Mouse (Mus musculus): ENCODE measurements at regions not wholly inside any gene's neighbourhood (a gene's known extent, or its start where the extent isn't known, plus 50 kb on each side); places are given as distances from the start of the nearest gene placed in this dataset.

GRCm38 (mm10) chr3:53792541-53792940 lies 52.3 kb upstream of the Gm10985 start:
- no peaks in the 10 kb centered on the region for H3K9me3 ChIP-seq (ENCODE audit: control insufficient read depth, low read length)
- no peak overlapping the region for H3K27ac ChIP-seq
- H3K9ac ChIP-seq, result no peak overlapping the region
- 94% methylated on average over 1 of the region's 1 CpGs for WGBS
- H3K36me3 ChIP-seq (replicated peaks; ENCODE audit: control insufficient read depth, insufficient read depth), result no peaks in the 10 kb centered on the region
- no peak for ATAC-seq (ENCODE audit: low FRiP score)
- no peaks in the 10 kb centered on the region for H3K4me1 ChIP-seq (replicated peaks; ENCODE audit: control insufficient read depth, insufficient read depth, low read length)
- H3K4me2 ChIP-seq (replicated peaks), result no peak overlapping the region
- no peaks in the 10 kb centered on the region for H3K27me3 ChIP-seq (ENCODE audit: control insufficient read depth, insufficient read depth, low read length)
- H3K4me3 ChIP-seq (replicated peaks; ENCODE audit: low read length), result no peak overlapping the region
- DNase-seq (ENCODE audit: low spot score), result no peak

DNA sequence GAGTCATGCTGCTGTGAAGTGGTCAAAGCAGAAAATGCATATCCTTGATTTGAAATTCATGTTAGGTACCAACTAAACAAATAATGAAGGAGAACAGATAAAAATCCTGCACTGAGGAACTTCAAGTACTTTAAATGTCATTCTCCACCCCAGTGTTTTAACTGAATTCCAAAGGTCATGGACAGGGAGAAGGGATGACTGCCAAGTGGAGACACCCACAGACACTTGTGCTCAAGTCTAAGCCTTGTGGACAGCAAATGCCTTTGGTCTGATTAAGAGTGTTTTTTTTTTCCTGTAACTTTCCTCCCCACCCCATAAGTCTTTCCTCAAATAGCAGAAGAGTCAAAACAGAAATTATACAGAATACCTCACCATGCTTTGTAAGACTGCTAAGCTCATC lies 55.2 kb upstream of the Gm10985 start:
- H3K9ac ChIP-seq, result no peak overlapping the region
- DNase-seq (ENCODE audit: low spot score), result no peak

DNA sequence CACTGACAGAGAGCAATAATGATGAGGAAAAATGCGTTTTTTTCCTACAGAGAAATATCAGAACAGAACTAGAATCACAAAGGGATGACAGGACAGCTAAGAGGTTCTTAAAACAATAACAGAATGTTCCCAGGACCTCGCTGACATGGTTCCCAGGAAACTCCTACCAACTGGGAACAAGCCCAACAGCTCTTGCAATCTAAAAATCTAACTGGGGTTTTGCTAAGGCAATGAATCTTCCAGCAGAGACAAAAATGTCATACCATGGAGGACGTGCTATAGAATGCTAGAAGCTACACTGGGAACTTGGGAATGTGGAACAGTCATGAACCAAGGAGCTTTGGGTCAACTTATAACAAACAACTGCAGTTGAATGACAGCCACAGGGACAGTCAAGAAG lies 59.7 kb upstream of the Gm10985 start:
- Histone ChIP-seq H3K27me3 (ENCODE audit: control insufficient read depth, insufficient read depth, low read length) (no peaks in the 10 kb centered on the region), H3K4me2 (replicated peaks) (no peak overlapping the region), H3K9ac (no peak overlapping the region), H3K27ac (no peak overlapping the region), H3K9me3 (ENCODE audit: control insufficient read depth, low read length) (no peaks in the 10 kb centered on the region), H3K4me3 (replicated peaks; ENCODE audit: low read length) (no peak overlapping the region), H3K36me3 (replicated peaks; ENCODE audit: control insufficient read depth, insufficient read depth) (no peaks in the 10 kb centered on the region), H3K4me1 (replicated peaks; ENCODE audit: control insufficient read depth, insufficient read depth, low read length) (no peaks in the 10 kb centered on the region)
- ATAC-seq (ENCODE audit: low FRiP score), result no peak
- no peak for DNase-seq (ENCODE audit: low spot score)
- WGBS, result 69% methylated on average over 3 of the region's 3 CpGs

More for the DNA sequence above, 55.2 kb upstream of the Gm10985 start:
- Histone ChIP-seq H3K4me1 (replicated peaks; ENCODE audit: control insufficient read depth, insufficient read depth, low read length) (no peaks in the 10 kb centered on the region), H3K9me3 (ENCODE audit: control insufficient read depth, low read length) (no peaks in the 10 kb centered on the region), H3K27ac (no peak overlapping the region), H3K4me3 (replicated peaks; ENCODE audit: low read length) (no peak overlapping the region), H3K36me3 (replicated peaks; ENCODE audit: control insufficient read depth, insufficient read depth) (no peaks in the 10 kb centered on the region), H3K4me2 (replicated peaks) (no peak overlapping the region), H3K27me3 (ENCODE audit: control insufficient read depth, insufficient read depth, low read length) (no peaks in the 10 kb centered on the region)
- no peak for ATAC-seq (ENCODE audit: low FRiP score)

DNA sequence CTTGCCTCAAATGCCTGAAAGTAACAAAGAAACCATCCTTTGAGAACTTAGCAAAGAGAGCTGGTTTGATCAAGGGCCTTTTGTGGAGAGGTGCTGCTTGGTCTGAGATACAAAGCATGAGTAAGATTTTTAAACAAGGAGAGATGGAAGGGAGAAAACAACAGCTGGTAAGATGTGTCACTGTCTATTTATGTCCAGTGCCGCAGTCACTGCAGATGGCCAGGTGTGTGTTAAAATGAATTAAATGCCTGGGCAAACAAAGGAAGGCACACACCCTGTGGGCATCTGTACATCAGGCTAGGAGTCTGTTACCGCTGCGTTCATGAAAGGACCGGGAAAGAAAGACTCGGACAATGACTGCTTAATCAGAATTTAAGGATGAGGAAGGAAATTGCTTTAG lies 68.2 kb upstream of the Gm10985 start:
- H3K4me3 ChIP-seq (replicated peaks; ENCODE audit: low read length), result no peak overlapping the region
- WGBS, result 68% methylated on average over 5 of the region's 5 CpGs
- no peaks in the 10 kb centered on the region for H3K4me1 ChIP-seq (replicated peaks; ENCODE audit: control insufficient read depth, insufficient read depth, low read length)
- H3K27ac ChIP-seq, result no peak overlapping the region
- no peaks in the 10 kb centered on the region for H3K9me3 ChIP-seq (ENCODE audit: control insufficient read depth, low read length)
- H3K9ac ChIP-seq, result no peak overlapping the region
- no peak overlapping the region for H3K4me2 ChIP-seq (replicated peaks)
- DNase-seq (ENCODE audit: low spot score) (no peak), ATAC-seq (ENCODE audit: low FRiP score) (no peak)
- no peaks in the 10 kb centered on the region for H3K27me3 ChIP-seq (ENCODE audit: control insufficient read depth, insufficient read depth, low read length)
- H3K36me3 ChIP-seq (replicated peaks; ENCODE audit: control insufficient read depth, insufficient read depth), result no peaks in the 10 kb centered on the region

- Histone ChIP-seq H3K4me1 (replicated peaks; ENCODE audit: control insufficient read depth, insufficient read depth, low read length) (no peaks in the 10 kb centered on the region), H3K27me3 (ENCODE audit: control insufficient read depth, insufficient read depth, low read length) (no peaks in the 10 kb centered on the region), H3K9ac (no peak overlapping the region), H3K4me3 (replicated peaks; ENCODE audit: low read length) (no peak overlapping the region), H3K27ac (no peak overlapping the region), H3K9me3 (ENCODE audit: control insufficient read depth, low read length) (no peaks in the 10 kb centered on the region), H3K4me2 (replicated peaks) (no peak overlapping the region), H3K36me3 (replicated peaks; ENCODE audit: control insufficient read depth, insufficient read depth) (no peaks in the 10 kb centered on the region)
- no peak for DNase-seq (ENCODE audit: low spot score)
- ATAC-seq (ENCODE audit: low FRiP score), result no peak
These were observed 77.3 kb upstream of the Gm10985 start for GRCm38 (mm10) chr3:53767601-53768000.

DNA sequence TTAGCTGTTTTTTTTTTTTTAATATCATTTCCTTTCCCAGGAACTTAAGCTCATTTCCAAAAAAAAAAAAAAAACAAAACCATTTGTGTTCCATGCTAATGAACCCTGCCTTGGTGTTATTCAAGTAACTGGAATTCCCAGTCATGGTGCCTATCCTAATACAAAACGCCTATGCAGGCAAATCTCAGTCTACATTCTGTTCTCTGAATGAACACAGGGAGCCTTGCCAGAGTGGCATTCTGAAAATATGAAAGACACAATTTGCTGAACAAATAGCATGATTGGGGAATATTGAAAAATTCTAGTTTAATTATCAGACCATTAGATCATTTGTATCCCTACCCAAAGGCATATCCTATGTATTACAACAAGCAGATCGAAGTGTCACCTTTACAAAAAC lies 80.9 kb upstream of the Gm10985 start:
- Histone ChIP-seq H3K4me1 (replicated peaks; ENCODE audit: control insufficient read depth, insufficient read depth, low read length) (peaks cover 7% of the 10 kb centered on the region; the same call in 1 of the 2 replicates), H3K9ac (no peak overlapping the region), H3K9me3 (ENCODE audit: control insufficient read depth, low read length) (no peaks in the 10 kb centered on the region), H3K4me2 (replicated peaks) (no peak overlapping the region), H3K4me3 (replicated peaks; ENCODE audit: low read length) (no peak overlapping the region), H3K27me3 (ENCODE audit: control insufficient read depth, insufficient read depth, low read length) (no peaks in the 10 kb centered on the region), H3K36me3 (replicated peaks; ENCODE audit: control insufficient read depth, insufficient read depth) (no peaks in the 10 kb centered on the region), H3K27ac (no peak overlapping the region)
- DNase-seq (ENCODE audit: low spot score), result no peak
- 89% methylated on average over 2 of the region's 2 CpGs for WGBS
- ATAC-seq (ENCODE audit: low FRiP score), result no peak

DNA sequence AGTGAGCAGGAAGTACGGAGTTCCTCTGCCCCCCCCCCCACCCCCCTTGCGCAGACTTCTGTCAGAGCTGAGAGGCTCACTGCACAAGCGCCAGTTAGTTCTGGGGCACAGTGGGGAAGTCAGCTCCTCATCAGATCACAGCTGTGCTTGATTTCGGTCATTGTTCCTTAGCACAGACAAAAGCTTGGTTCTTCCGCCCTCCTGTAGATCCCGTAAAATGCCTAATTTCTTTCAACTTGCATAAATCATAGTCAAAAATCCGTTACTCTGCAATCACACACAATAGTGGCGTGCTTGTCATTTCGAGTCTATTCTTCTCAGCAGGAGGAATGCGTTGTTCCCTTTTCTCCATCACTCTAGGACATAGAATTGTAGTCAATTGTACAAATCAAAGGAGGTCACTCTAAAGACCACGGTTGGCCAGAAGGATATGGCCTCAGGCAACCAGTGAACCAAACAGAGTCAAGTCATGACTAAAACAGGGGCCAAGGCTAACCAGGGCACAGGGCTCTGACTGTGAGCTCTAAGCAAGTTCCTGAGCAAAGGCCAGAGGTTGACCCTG lies 83.3 kb upstream of the Gm10985 start:
- WGBS, result 14% methylated on average over 11 of the region's 11 CpGs
- no peak overlapping the region for H3K4me3 ChIP-seq (replicated peaks; ENCODE audit: low read length)
- DNase-seq (ENCODE audit: low spot score) (peak; percentile 40), ATAC-seq (ENCODE audit: low FRiP score) (peak; percentile 59; the same call in 1 of the 2 replicates)
- no peaks in the 10 kb centered on the region for H3K36me3 ChIP-seq (replicated peaks; ENCODE audit: control insufficient read depth, insufficient read depth)
- H3K4me1 ChIP-seq (replicated peaks; ENCODE audit: control insufficient read depth, insufficient read depth, low read length), result peaks cover 7% of the 10 kb centered on the region; the same call in 1 of the 2 replicates
- H3K4me2 ChIP-seq (replicated peaks), result peak overlapping the region; percentile 33
- H3K9ac ChIP-seq, result no peak overlapping the region
- no peak overlapping the region for H3K27ac ChIP-seq
- no peaks in the 10 kb centered on the region for H3K9me3 ChIP-seq (ENCODE audit: control insufficient read depth, low read length)
- H3K27me3 ChIP-seq (ENCODE audit: control insufficient read depth, insufficient read depth, low read length), result no peaks in the 10 kb centered on the region

DNA sequence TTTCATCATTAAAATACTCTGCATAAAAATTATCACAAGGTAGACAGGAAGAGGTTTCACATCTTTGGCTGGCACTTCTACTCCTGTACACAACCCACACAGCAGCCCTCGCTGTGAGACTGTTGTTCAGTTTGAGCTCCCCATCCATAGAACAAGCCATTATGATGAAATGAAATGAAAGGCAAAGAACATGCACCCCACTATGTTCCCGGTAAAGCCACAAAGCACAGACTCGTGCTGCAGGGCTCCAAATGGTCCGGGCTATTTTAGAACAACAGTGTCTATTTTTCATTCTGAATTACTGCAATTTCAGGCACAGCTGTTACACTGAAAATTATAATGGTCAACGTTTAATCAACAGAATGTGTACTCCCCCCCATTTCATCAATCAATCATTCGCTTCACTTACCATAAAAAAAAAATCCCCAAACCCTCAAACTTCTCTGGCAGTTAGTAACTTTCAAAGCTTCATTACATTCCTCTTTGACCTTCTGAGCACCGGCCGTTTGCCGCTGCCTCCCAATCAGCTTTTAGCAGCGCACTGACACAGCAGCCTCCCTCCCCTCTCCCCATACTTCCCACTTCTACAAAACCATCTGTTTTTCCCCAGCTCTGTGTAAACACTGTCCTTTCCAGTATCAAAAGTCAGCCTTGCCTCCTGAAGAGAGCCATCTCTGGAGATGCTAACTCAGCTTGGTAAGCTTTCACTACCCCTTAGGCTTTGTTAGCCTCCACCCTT lies 88.6 kb upstream of the Gm10985 start:
- Histone ChIP-seq H3K27me3 (ENCODE audit: control insufficient read depth, insufficient read depth, low read length) (no peaks in the 10 kb centered on the region), H3K9ac (no peak overlapping the region), H3K27ac (no peak overlapping the region), H3K4me3 (replicated peaks; ENCODE audit: low read length) (no peak overlapping the region), H3K4me2 (replicated peaks) (no peak overlapping the region), H3K9me3 (ENCODE audit: control insufficient read depth, low read length) (no peaks in the 10 kb centered on the region), H3K36me3 (replicated peaks; ENCODE audit: control insufficient read depth, insufficient read depth) (no peaks in the 10 kb centered on the region), H3K4me1 (replicated peaks; ENCODE audit: control insufficient read depth, insufficient read depth, low read length) (0 out of 2 replicates have a peak, but pooled peaks cover under 1% of the 10 kb centered on the region)
- DNase-seq (ENCODE audit: low spot score) (no peak), ATAC-seq (ENCODE audit: low FRiP score) (no peak)
- WGBS, result 42% methylated on average over 10 of the region's 10 CpGs

DNA sequence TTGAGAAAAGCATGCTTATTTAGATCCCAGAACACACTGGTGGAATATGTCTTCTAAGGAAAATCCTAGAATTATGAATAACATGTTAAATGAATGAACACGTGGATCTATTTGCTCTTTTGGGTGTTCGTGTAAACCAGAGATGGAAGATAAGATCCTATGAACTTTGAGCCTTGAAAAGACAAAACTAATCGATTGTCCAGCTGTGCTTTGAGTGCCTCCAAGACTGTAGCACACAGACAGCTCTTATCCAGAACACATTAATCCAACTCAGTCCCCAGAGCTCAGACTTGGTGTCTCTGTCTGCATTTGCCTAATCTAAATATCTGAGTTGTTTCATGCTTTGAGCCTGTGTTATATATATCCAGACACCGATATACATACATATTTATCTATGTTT lies 80.0 kb upstream of the Frem2 start:
- H3K4me3 ChIP-seq (replicated peaks; ENCODE audit: low read length), result no peak overlapping the region
- H3K9ac ChIP-seq, result no peak overlapping the region
- no peaks in the 10 kb centered on the region for H3K27me3 ChIP-seq (ENCODE audit: control insufficient read depth, insufficient read depth, low read length)
- no peaks in the 10 kb centered on the region for H3K4me1 ChIP-seq (replicated peaks; ENCODE audit: control insufficient read depth, insufficient read depth, low read length)
- 85% methylated on average over 4 of the region's 4 CpGs for WGBS
- no peak overlapping the region for H3K4me2 ChIP-seq (replicated peaks)
- H3K27ac ChIP-seq, result no peak overlapping the region
- no peaks in the 10 kb centered on the region for H3K36me3 ChIP-seq (replicated peaks; ENCODE audit: control insufficient read depth, insufficient read depth)
- ATAC-seq (ENCODE audit: low FRiP score), result no peak
- no peak for DNase-seq (ENCODE audit: low spot score)
- no peaks in the 10 kb centered on the region for H3K9me3 ChIP-seq (ENCODE audit: control insufficient read depth, low read length)

Measured in hindbrain, embryonic 14.5 days (tissue).